Mouse (Mus musculus): ENCODE results near the gene Zswim3. TPM values are rescaled to one million over a fixed set of nuclear protein-coding genes. Genes with fewer than 3 reads are reported as not detected.

Zswim3 gene
- polyA plus RNA-seq, 1 experiment from 2014 or later, result 8.4 TPM

Other genes starting within 250 kb of the Zswim3 start
- 404 and 415 TPM in 2 replicates for gene Wfdc2, start 242.7 kb upstream of the Zswim3 start, polyA plus RNA-seq (2015; fragmentation: Nextera tagmentation; extraction: Ambion mirVana)
- gene Spint3, start 231.6 kb upstream of the Zswim3 start, polyA plus RNA-seq (2015; fragmentation: Nextera tagmentation; extraction: Ambion mirVana), result not detected in 2 replicates
- gene Wfdc6a, start 219.7 kb upstream of the Zswim3 start, polyA plus RNA-seq (2015; fragmentation: Nextera tagmentation; extraction: Ambion mirVana), result 0.77 and 0.95 TPM in 2 replicates
- not detected in 2 replicates for gene Eppin, start 211.5 kb upstream of the Zswim3 start, polyA plus RNA-seq (2015; fragmentation: Nextera tagmentation; extraction: Ambion mirVana)
- not detected in 2 replicates for gene Wfdc6b, start 191.6 kb upstream of the Zswim3 start, polyA plus RNA-seq (2015; fragmentation: Nextera tagmentation; extraction: Ambion mirVana)
- not detected in 2 replicates for gene Wfdc8, start 191.5 kb upstream of the Zswim3 start, polyA plus RNA-seq (2015; fragmentation: Nextera tagmentation; extraction: Ambion mirVana)
- gene Wfdc16, start 166.3 kb upstream of the Zswim3 start, polyA plus RNA-seq (2015; fragmentation: Nextera tagmentation; extraction: Ambion mirVana), result not detected in 2 replicates
- not detected in 2 replicates for gene Wfdc10, start 149.1 kb upstream of the Zswim3 start, polyA plus RNA-seq (2015; fragmentation: Nextera tagmentation; extraction: Ambion mirVana)
- not detected in 2 replicates for gene Wfdc9, start 148.5 kb upstream of the Zswim3 start, polyA plus RNA-seq (2015; fragmentation: Nextera tagmentation; extraction: Ambion mirVana)
- gene Wfdc11, start 131.0 kb upstream of the Zswim3 start, polyA plus RNA-seq (2015; fragmentation: Nextera tagmentation; extraction: Ambion mirVana), result not detected in 2 replicates
- gene Wfdc13, start 120.0 kb upstream of the Zswim3 start, polyA plus RNA-seq (2015; fragmentation: Nextera tagmentation; extraction: Ambion mirVana), result 0.20 and 0.22 TPM in 2 replicates
- gene Spint4, start 106.6 kb upstream of the Zswim3 start, polyA plus RNA-seq (2015; fragmentation: Nextera tagmentation; extraction: Ambion mirVana), result not detected in 2 replicates
- not detected in 2 replicates for gene Spint5, start 89.8 kb upstream of the Zswim3 start, polyA plus RNA-seq (2015; fragmentation: Nextera tagmentation; extraction: Ambion mirVana)
- gene Wfdc3, start 59.2 kb upstream of the Zswim3 start, polyA plus RNA-seq (2015; fragmentation: Nextera tagmentation; extraction: Ambion mirVana), result 1.9 and 2.3 TPM in 2 replicates
- 70.5 and 71.3 TPM in 2 replicates for gene Dnttip1, start 59.1 kb upstream of the Zswim3 start, polyA plus RNA-seq (2015; fragmentation: Nextera tagmentation; extraction: Ambion mirVana)
- gene Ube2c, start 35.2 kb upstream of the Zswim3 start, polyA plus RNA-seq (2015; fragmentation: Nextera tagmentation; extraction: Ambion mirVana), result 554 and 590 TPM in 2 replicates
- 2.0 and 9.7 TPM in 2 replicates for gene Tnnc2, start 25.1 kb upstream of the Zswim3 start, polyA plus RNA-seq (2015; fragmentation: Nextera tagmentation; extraction: Ambion mirVana)
- 24.4 and 27.0 TPM in 2 replicates for gene Snx21, start 19.3 kb upstream of the Zswim3 start, polyA plus RNA-seq (2015; fragmentation: Nextera tagmentation; extraction: Ambion mirVana)
- gene Acot8, start 216 bp upstream of the Zswim3 start, polyA plus RNA-seq (2015; fragmentation: Nextera tagmentation; extraction: Ambion mirVana), result 19.8 and 20.3 TPM in 2 replicates
- gene Zswim1, start 17.6 kb downstream of the Zswim3 start, polyA plus RNA-seq (2015; fragmentation: Nextera tagmentation; extraction: Ambion mirVana), result 15.8 and 16.8 TPM in 2 replicates
- not detected in 2 replicates for gene Spata25, start 23.4 kb downstream of the Zswim3 start, polyA plus RNA-seq (2015; fragmentation: Nextera tagmentation; extraction: Ambion mirVana)
- gene Ctsa, start 27.8 kb downstream of the Zswim3 start, polyA plus RNA-seq (2015; fragmentation: Nextera tagmentation; extraction: Ambion mirVana), result 131 and 139 TPM in 2 replicates
- 6.6 and 7.5 TPM in 2 replicates for gene Neurl2, start 28.4 kb downstream of the Zswim3 start, polyA plus RNA-seq (2015; fragmentation: Nextera tagmentation; extraction: Ambion mirVana)
- gene Pltp, start 52.6 kb downstream of the Zswim3 start, polyA plus RNA-seq (2015; fragmentation: Nextera tagmentation; extraction: Ambion mirVana), result 149 and 169 TPM in 2 replicates
- gene Pcif1, start 74.2 kb downstream of the Zswim3 start, polyA plus RNA-seq (2015; fragmentation: Nextera tagmentation; extraction: Ambion mirVana), result 74.4 and 75.2 TPM in 2 replicates
- 12.4 and 13.2 TPM in 2 replicates for gene Zfp335, start 106.7 kb downstream of the Zswim3 start, polyA plus RNA-seq (2015; fragmentation: Nextera tagmentation; extraction: Ambion mirVana)
- 0.59 and 1.4 TPM in 2 replicates for gene Mmp9, start 135.7 kb downstream of the Zswim3 start, polyA plus RNA-seq (2015; fragmentation: Nextera tagmentation; extraction: Ambion mirVana)
- 0.68 and 1.1 TPM in 2 replicates for gene Slc12a5, start 155.7 kb downstream of the Zswim3 start, polyA plus RNA-seq (2015; fragmentation: Nextera tagmentation; extraction: Ambion mirVana)
- 67.4 and 73.8 TPM in 2 replicates for gene Ncoa5, start 229.8 kb downstream of the Zswim3 start, polyA plus RNA-seq (2015; fragmentation: Nextera tagmentation; extraction: Ambion mirVana)